Comparison of ENCODE assay signal across 21 mouse cellular contexts in the genomic region with DNA sequence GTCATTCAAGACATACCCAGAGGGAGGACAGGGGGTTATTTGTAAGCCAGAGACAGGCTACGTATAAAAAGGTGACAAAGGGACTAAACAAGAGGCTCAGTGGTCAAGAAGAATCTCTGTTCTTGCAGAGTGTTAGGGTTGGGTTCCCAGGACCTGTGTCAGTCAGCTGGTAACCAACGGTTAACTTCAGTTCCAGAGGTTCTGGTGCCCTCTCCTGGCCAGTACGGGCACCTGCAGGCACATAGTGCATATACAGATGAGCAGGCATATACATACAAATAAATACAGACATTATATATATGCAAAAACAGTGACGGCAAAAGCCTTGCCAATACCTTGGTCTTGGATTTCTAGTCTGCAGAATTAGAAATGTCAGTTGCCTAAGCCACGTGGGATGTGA.
DNase-seq lines count a peak whose midpoint lies in the region; ATAC-seq and TF ChIP-seq lines count a peak whose summit lies in the region.
"Had no signal": no experiment of that assay in that cellular context is flagged by ENCODE, and none has a peak within 500 bp of the region (broad histone marks: within the 10 kb centered on the region; RNA-seq: fewer than 3 reads in every experiment).

No protein-coding gene starts in this region.

- no peaks in the 10 kb centered on the region for H3K9me3 ChIP-seq in ES-E14 (ENCODE audit: control insufficient read depth, insufficient read depth, low read depth, low read length)
- no peaks in the 10 kb centered on the region for H3K9me3 ChIP-seq in embryonic facial prominence, embryonic 13.5 days
- H3K9me3 ChIP-seq: forebrain, embryonic 13.5 days; heart, embryonic 15.5 days; lung, embryonic 15.5 days; midbrain, embryonic 10.5 days; neural tube, embryonic 12.5 days had no signal

- H3K4me3 ChIP-seq in layer of hippocampus, adult 2 months: no peak overlapping the region
- H3K4me3 ChIP-seq in ES-E14 (ENCODE audit: insufficient read depth in 1 of 2, low read depth in 1 of 2, low read length in 2 of 2, poor library complexity in 1 of 2, severe bottlenecking in 1 of 2): no peak overlapping the region
- no peak overlapping the region for H3K4me3 ChIP-seq in embryonic facial prominence, embryonic 13.5 days
- H3K4me3 ChIP-seq: forebrain, embryonic 13.5 days; heart, adult 2 months; heart, embryonic 15.5 days; lung, embryonic 15.5 days; midbrain, embryonic 10.5 days; neural tube, embryonic 12.5 days had no signal

- no peaks in the 10 kb centered on the region for H3K4me1 ChIP-seq in ES-E14 (ENCODE audit: control insufficient read depth in 2 of 2, insufficient read depth in 2 of 2, low read length in 2 of 2, poor library complexity in 1 of 2)
- H3K4me1 ChIP-seq in embryonic facial prominence, embryonic 13.5 days: peaks cover 16% of the 10 kb centered on the region
- H3K4me1 ChIP-seq: heart, embryonic 15.5 days; neural tube, embryonic 12.5 days had no signal

- no peaks in the 10 kb centered on the region for H3K27me3 ChIP-seq in embryonic facial prominence, embryonic 13.5 days
- H3K27me3 ChIP-seq: forebrain, embryonic 13.5 days; heart, embryonic 15.5 days; lung, embryonic 15.5 days; neural tube, embryonic 12.5 days had no signal

- in situ Hi-C loops in ES-E14 (cut with MboI; ENCODE audit: low sequenced_read_pairs in 2 of 2, unreplicated experiment in 2 of 2): no loop called here

- no peak for DNase-seq in layer of hippocampus, adult 2 months (ENCODE audit: low spot score in 2 of 2)
- DNase-seq in layer of hippocampus, adult 9-10 months (ENCODE audit: low spot score): no peak
- peak; percentile 82 for DNase-seq in 416B (ENCODE audit: low read depth)
- peak; percentile 24 for DNase-seq in ES-E14 (ENCODE audit: low read depth, low spot score)
- DNase-seq in Muller cell, postnatal 12 days (ENCODE audit: inconsistent ontology term): no peak
- no peak for DNase-seq in cerebellum, postnatal 14 days
- DNase-seq: adrenal gland, adult 8-10 months; cerebellum, adult 9-10 months; gastrocnemius, postnatal 14 days; heart, adult 2 months; kidney, adult 11 months; layer of hippocampus, postnatal 36 days; liver; right cerebral cortex, postnatal 4 days had no signal

- no peak overlapping the region for H3K27ac ChIP-seq in layer of hippocampus, adult 2 months
- no peak overlapping the region for H3K27ac ChIP-seq in ES-E14 (ENCODE audit: insufficient read depth, low read depth, low read length, poor library complexity, severe bottlenecking)
- H3K27ac ChIP-seq in embryonic facial prominence, embryonic 13.5 days: peak overlapping the region; percentile 76
- H3K27ac ChIP-seq: forebrain, embryonic 13.5 days; heart, adult 2 months; heart, embryonic 15.5 days; lung, embryonic 15.5 days; macrophage; midbrain, embryonic 10.5 days; neural tube, embryonic 12.5 days had no signal

- H3K9ac ChIP-seq in ES-E14 (ENCODE audit: insufficient read depth, low read depth, low read length, poor library complexity, severe bottlenecking): no peak overlapping the region
- H3K9ac ChIP-seq in embryonic facial prominence, embryonic 13.5 days: no peak overlapping the region
- H3K9ac ChIP-seq: forebrain, embryonic 13.5 days; heart, embryonic 15.5 days; lung, embryonic 15.5 days; neural tube, embryonic 12.5 days had no signal

- no peak overlapping the region for H3K4me2 ChIP-seq in embryonic facial prominence, embryonic 13.5 days
- H3K4me2 ChIP-seq: forebrain, embryonic 13.5 days; heart, embryonic 15.5 days; lung, embryonic 15.5 days; neural tube, embryonic 12.5 days had no signal

- no peaks in the 10 kb centered on the region for H3K36me3 ChIP-seq in ES-E14 (ENCODE audit: control insufficient read depth, insufficient read depth, low read length, poor library complexity, severe bottlenecking)
- H3K36me3 ChIP-seq in embryonic facial prominence, embryonic 13.5 days: no peaks in the 10 kb centered on the region
- H3K36me3 ChIP-seq: heart, embryonic 15.5 days; lung, embryonic 15.5 days; midbrain, embryonic 10.5 days; neural tube, embryonic 12.5 days had no signal

- TF ChIP-seq CTCF in layer of hippocampus, adult 2 months (conservative IDR thresholded peaks at IDR 0.05): peak; percentile 39

- WGBS in embryonic facial prominence, embryonic 13.5 days: 92% methylated on average over 5 of the region's 5 CpGs

- ATAC-seq in embryonic facial prominence, embryonic 13.5 days (ENCODE audit: insufficient number of reproducible peaks, insufficient read depth, low FRiP score, low TSS enrichment, low read depth): no peak
- ATAC-seq: forebrain, embryonic 13.5 days had no signal

TF ChIP-seq in ES-E14, 5 proteins besides CTCF, POLR2A, EP300 and RAD21:
- TF ChIP-seq HCFC1 (IDR thresholded peaks at IDR 0.05; ENCODE audit: borderline replicate concordance, insufficient read depth, low read length) (no peak), ZNF384 (IDR thresholded peaks at IDR 0.05; ENCODE audit: low read depth, low read length) (no peak), CHD2 (IDR thresholded peaks at IDR 0.05; ENCODE audit: low read depth, low read length) (no peak), ZC3H11A (IDR thresholded peaks at IDR 0.05; ENCODE audit: borderline replicate concordance, low read depth, low read length) (0 out of 2 replicates have a peak, but pooled peaks have one; percentile 6), MAFK (IDR thresholded peaks at IDR 0.05; ENCODE audit: insufficient read depth, low read depth, low read length) (no peak)

Comparison
In these comparisons a context has a peak if more than half of its experiments do, and no peak if none do; other contexts are left out.
1. DNase-seq: peak in 416B (single experiment) and ES-E14 (single experiment); none in layer of hippocampus, adult 2 months (0 of 2), layer of hippocampus, adult 9-10 months (single experiment), Muller cell, postnatal 12 days (single experiment) and cerebellum, postnatal 14 days (0 of 2).